Mouse (Mus musculus) frontal cortex, postnatal 36 days (tissue): ENCODE results near the gene Ptbp2.

ENCODE experiments used
- DNase-seq, 2 experiments: peaks; one replicate each; pipeline ENCODE4 v3.0.0; 2022; ENCODE audit warnings: low spot score in 2 of 2

Gene Ptbp2

GRCm38 (mm10) chr3:119684741-119685140 lies 99.5 kb downstream of the Ptbp2 start:
- no peak for DNase-seq
